Mouse (Mus musculus): ENCODE results near the gene Yipf1. TPM values are rescaled to one million over a fixed set of nuclear protein-coding genes. Genes with fewer than 3 reads are reported as not detected.
"Not testable (repeated sequence)": the region's sequence is repeated elsewhere in the genome, so short reads cannot be mapped to it uniquely, and the experiment has no call there.

Gene Yipf1
- polyA plus RNA-seq, 1 experiment from 2014 or later: 38.8 TPM

- 0 out of 2 replicates have a peak, but pooled peaks cover 3% of the 10 kb centered on the region for H3K9me3 ChIP-seq
- H3K36me3 ChIP-seq (replicated peaks): peaks cover 5% of the 10 kb centered on the region; the same call in 1 of the 2 replicates
- H3K27ac ChIP-seq: no peak overlapping the region
- peaks cover 5% of the 10 kb centered on the region for H3K4me1 ChIP-seq
- 84% methylated on average over 8 of the region's 8 CpGs for WGBS
- no peak for DNase-seq (ENCODE audit: extremely low spot score, low spot score)
- H3K4me3 ChIP-seq: no peak overlapping the region
- H3K27me3 ChIP-seq (ENCODE audit: poor library complexity, severe bottlenecking): no peaks in the 10 kb centered on the region
Measured at GRCm38 (mm10) chr4:107336356-107336755, 22.2 kb downstream of the Yipf1 start.

- Histone ChIP-seq H3K27me3 (ENCODE audit: poor library complexity, severe bottlenecking) (no peaks in the 10 kb centered on the region), H3K4me1 (peaks cover 9% of the 10 kb centered on the region), H3K9me3 (0 out of 2 replicates have a peak, but pooled peaks cover 3% of the 10 kb centered on the region), H3K27ac (no peak overlapping the region), H3K36me3 (replicated peaks) (peaks cover 8% of the 10 kb centered on the region; the same call in 1 of the 2 replicates), H3K4me3 (no peak overlapping the region)
- WGBS: 91% methylated on average over 5 of the region's 5 CpGs
- DNase-seq (ENCODE audit: extremely low spot score, low spot score): no peak
Measured at GRCm38 (mm10) chr4:107337455-107337854, 23.3 kb downstream of the Yipf1 start.

- no peak for DNase-seq (ENCODE audit: extremely low spot score, low spot score)
- no peaks in the 10 kb centered on the region for H3K27me3 ChIP-seq (ENCODE audit: poor library complexity, severe bottlenecking)
- peaks cover 12% of the 10 kb centered on the region for H3K36me3 ChIP-seq (replicated peaks)
- H3K27ac ChIP-seq: no peak overlapping the region
- no peaks in the 10 kb centered on the region for H3K9me3 ChIP-seq
- H3K4me1 ChIP-seq: peaks cover 9% of the 10 kb centered on the region
- H3K4me3 ChIP-seq: no peak overlapping the region
- WGBS: 38% methylated on average over 5 of the region's 5 CpGs
Measured at GRCm38 (mm10) chr4:107341354-107341753, 27.2 kb downstream of the Yipf1 start.

DNA sequence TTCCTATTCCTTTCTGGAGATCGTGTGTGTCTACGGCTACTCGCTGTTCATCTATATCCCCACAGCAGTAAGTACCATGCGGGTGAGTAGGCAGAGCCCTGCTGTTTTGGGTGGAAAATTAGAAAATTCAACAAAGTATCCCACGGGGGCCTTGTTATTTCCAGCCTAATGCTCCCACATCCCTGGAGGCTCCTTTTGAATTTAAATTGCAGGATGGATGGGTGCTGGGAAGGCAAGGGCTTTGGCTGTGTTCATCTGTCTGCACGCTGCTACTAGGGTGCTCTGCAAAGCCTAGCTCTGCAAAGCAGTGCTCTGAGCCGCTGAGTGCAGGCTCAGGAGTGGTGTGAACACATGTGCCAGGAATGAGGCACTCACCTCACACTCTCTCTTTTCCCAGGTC, 30.4 kb downstream of the Yipf1 start:
- DNase-seq (ENCODE audit: extremely low spot score, low spot score): no peak
- H3K27me3 ChIP-seq (ENCODE audit: poor library complexity, severe bottlenecking): no peaks in the 10 kb centered on the region
- 79% methylated on average over 7 of the region's 7 CpGs for WGBS

DNA sequence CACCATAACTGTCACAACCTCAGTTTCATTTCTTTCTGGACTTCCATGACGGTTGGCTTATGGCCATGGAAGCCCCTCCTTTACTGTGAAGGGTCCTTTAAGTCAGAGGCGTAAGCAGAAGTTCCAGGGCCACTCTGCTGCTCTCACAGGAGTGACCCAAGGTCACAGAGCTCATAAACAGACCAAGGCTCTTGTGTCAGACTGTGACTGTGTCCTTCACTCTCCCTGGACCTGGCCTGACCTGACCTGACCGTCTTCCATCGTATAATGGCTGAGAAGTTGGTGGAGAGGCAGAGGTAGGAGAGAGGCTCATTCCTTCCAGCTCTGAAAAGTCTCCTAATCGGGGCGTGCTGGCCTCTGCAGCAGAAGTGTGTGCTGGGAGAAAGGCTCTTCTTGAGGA, 33.1 kb downstream of the Yipf1 start:
- WGBS: 86% methylated on average over 6 of the region's 6 CpGs
- Histone ChIP-seq H3K9me3 (no peaks in the 10 kb centered on the region), H3K36me3 (replicated peaks) (peaks cover 12% of the 10 kb centered on the region), H3K27ac (no peak overlapping the region), H3K27me3 (ENCODE audit: poor library complexity, severe bottlenecking) (no peaks in the 10 kb centered on the region), H3K4me3 (no peak overlapping the region), H3K4me1 (no peaks in the 10 kb centered on the region)
- DNase-seq (ENCODE audit: extremely low spot score, low spot score): no peak

More for the DNA sequence above, 30.4 kb downstream of the Yipf1 start:
- H3K4me1 ChIP-seq: peaks cover 9% of the 10 kb centered on the region
- peaks cover 14% of the 10 kb centered on the region for H3K36me3 ChIP-seq (replicated peaks)
- H3K27ac ChIP-seq: no peak overlapping the region
- H3K9me3 ChIP-seq: no peaks in the 10 kb centered on the region
- H3K4me3 ChIP-seq: no peak overlapping the region

DNA sequence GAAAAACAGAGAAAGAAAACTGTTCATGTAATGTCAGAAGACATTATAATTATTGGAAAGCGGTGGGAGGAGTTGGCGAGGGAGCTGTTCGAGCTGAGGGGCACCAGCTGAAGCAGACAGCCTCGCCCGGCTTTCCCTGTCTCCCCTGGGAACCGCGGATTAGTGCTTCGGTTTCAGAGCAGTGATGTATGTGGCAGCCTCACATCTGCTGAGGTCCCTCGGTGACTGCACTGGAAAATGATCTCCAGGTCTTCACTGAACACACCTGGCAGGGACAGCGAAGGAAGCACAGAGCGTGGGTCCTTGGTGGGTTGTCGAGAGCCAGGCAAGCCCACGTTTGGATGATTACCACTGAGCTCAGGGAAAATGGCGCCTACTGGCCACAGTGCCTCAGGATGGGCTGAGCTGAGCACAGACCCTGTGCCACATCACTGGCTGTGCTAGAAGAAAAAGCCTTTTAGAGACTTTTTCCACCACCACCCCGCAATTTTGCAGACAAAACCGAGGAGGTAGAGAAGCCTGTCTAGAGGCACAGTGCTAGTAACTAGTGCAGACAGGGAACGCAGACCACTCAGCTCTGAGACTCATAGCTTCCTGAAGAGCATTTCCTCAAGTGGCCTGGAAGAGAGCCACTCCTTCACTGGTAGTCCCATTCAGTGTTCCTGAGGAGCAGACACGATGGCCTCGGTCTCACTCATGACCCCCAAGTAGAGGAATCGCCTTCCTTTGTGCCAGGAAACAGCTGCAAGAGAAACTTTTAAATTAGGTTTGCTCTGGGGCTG, 34.6 kb downstream of the Yipf1 start:
- no peak for DNase-seq (ENCODE audit: extremely low spot score, low spot score)
- Histone ChIP-seq H3K27ac (no peak overlapping the region), H3K4me3 (no peak overlapping the region), H3K36me3 (replicated peaks) (peaks cover 10% of the 10 kb centered on the region), H3K27me3 (ENCODE audit: poor library complexity, severe bottlenecking) (no peaks in the 10 kb centered on the region), H3K9me3 (no peaks in the 10 kb centered on the region), H3K4me1 (no peaks in the 10 kb centered on the region)
- WGBS: 79% methylated on average over 20 of the region's 20 CpGs

- no peaks in the 10 kb centered on the region for H3K4me1 ChIP-seq
- WGBS: 76% methylated on average over 8 of the region's 8 CpGs
- H3K27ac ChIP-seq: no peak overlapping the region
- peak; percentile 27 for DNase-seq (ENCODE audit: extremely low spot score, low spot score)
- peaks cover 10% of the 10 kb centered on the region for H3K36me3 ChIP-seq (replicated peaks)
- no peaks in the 10 kb centered on the region for H3K27me3 ChIP-seq (ENCODE audit: poor library complexity, severe bottlenecking)
- no peaks in the 10 kb centered on the region for H3K9me3 ChIP-seq
- no peak overlapping the region for H3K4me3 ChIP-seq
Measured at GRCm38 (mm10) chr4:107349311-107350008, 35.3 kb downstream of the Yipf1 start.

- DNase-seq (ENCODE audit: extremely low spot score, low spot score): no peak
- Histone ChIP-seq H3K27me3 (ENCODE audit: poor library complexity, severe bottlenecking) (no peaks in the 10 kb centered on the region), H3K4me3 (no peak overlapping the region), H3K4me1 (no peaks in the 10 kb centered on the region), H3K9me3 (no peaks in the 10 kb centered on the region), H3K27ac (no peak overlapping the region), H3K36me3 (replicated peaks) (0 out of 2 replicates have a peak, but pooled peaks cover 3% of the 10 kb centered on the region)
Measured at GRCm38 (mm10) chr4:107351368-107351767, 37.2 kb downstream of the Yipf1 start.

DNA sequence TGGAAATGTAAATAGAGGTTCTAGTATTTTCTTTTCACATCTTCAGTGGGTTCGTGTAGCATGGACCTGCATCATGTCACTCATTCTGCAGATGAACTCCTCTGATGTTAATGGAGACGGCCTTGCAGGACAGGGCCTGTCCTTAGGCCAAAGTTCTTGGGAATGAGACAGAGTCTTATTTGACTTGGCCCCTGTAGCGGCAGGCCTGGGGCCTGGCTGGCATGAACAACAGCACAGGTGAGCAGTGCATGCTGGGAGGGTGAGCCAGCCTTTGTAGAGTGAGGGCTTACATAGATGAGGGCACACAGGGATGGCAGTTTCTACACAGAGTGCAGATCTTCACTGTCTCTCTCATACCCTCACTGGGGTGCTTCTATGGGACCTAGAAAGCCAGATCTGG, 39.4 kb downstream of the Yipf1 start:
- Histone ChIP-seq H3K4me3 (no peak overlapping the region), H3K27me3 (ENCODE audit: poor library complexity, severe bottlenecking) (no peaks in the 10 kb centered on the region), H3K9me3 (no peaks in the 10 kb centered on the region), H3K4me1 (no peaks in the 10 kb centered on the region), H3K27ac (no peak overlapping the region), H3K36me3 (replicated peaks) (no peaks in the 10 kb centered on the region)
- no peak for DNase-seq (ENCODE audit: extremely low spot score, low spot score)
- WGBS: 93% methylated on average over 3 of the region's 3 CpGs

- Histone ChIP-seq H3K4me3 (no peak overlapping the region), H3K27ac (no peak overlapping the region), H3K27me3 (ENCODE audit: poor library complexity, severe bottlenecking) (no peaks in the 10 kb centered on the region), H3K4me1 (no peaks in the 10 kb centered on the region), H3K36me3 (replicated peaks) (no peaks in the 10 kb centered on the region), H3K9me3 (no peaks in the 10 kb centered on the region)
- DNase-seq (ENCODE audit: extremely low spot score, low spot score): no peak
- 93% methylated on average over 5 of the region's 5 CpGs for WGBS
Measured at GRCm38 (mm10) chr4:107354126-107354525, 40.0 kb downstream of the Yipf1 start.

DNA sequence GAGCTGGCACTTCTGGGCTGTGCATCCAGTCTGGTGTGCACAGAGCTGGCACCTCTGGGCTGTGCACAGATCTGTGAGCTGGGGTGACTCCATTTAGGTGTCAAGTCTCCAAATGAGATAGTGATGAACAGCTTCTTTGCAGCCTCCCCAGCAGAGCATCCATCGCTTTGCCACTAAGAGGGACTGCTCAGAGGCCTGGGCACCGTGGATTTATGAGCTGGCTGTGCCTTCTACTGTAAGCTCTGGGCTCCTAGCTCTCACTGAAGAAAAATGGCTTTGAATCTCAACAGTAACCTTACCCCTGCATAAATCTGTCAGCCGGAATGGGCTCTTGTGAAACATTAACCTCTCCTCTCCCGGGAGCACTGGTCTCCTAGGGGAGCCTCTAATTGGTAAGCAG, 40.4 kb downstream of the Yipf1 start:
- Histone ChIP-seq H3K4me1 (no peaks in the 10 kb centered on the region), H3K4me3 (no peak overlapping the region), H3K36me3 (replicated peaks) (0 out of 2 replicates have a peak, but pooled peaks cover 2% of the 10 kb centered on the region), H3K9me3 (no peaks in the 10 kb centered on the region), H3K27ac (no peak overlapping the region), H3K27me3 (ENCODE audit: poor library complexity, severe bottlenecking) (no peaks in the 10 kb centered on the region)
- no peak for DNase-seq (ENCODE audit: extremely low spot score, low spot score)
- 75% methylated on average over 4 of the region's 4 CpGs for WGBS

GRCm38 (mm10) chr4:107357172-107357571, 43.0 kb downstream of the Yipf1 start:
- not testable (repeated sequence) for H3K36me3 ChIP-seq (replicated peaks); H3K9me3 ChIP-seq; H3K4me3 ChIP-seq; H3K27ac ChIP-seq; H3K27me3 ChIP-seq (ENCODE audit: poor library complexity, severe bottlenecking); H3K4me1 ChIP-seq; DNase-seq (ENCODE audit: extremely low spot score, low spot score)
- 88% methylated on average over 8 of the region's 8 CpGs for WGBS

DNA sequence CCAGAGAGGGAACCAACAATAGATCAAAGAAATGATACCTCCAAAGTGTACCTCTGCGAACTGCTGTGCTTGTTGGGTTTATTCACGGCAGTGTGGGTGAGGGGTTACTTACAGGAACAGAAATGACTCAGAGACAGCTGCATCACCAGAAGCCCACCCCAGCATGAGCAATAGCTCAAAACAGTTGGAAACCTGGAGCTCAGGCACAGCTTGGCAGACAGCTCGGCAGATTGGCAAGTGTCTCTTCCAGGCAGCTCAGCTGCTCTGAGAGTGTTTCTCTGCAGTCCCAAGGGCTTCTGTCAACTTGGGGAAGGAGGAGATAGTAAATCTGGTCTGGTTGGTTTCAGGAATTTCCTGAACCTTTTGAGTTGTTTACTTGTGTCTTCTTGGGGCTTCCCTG, 44.3 kb downstream of the Yipf1 start:
- Histone ChIP-seq H3K36me3 (replicated peaks) (0 out of 2 replicates have a peak, but pooled peaks cover 4% of the 10 kb centered on the region), H3K27ac (no peak overlapping the region), H3K4me3 (no peak overlapping the region), H3K27me3 (ENCODE audit: poor library complexity, severe bottlenecking) (no peaks in the 10 kb centered on the region), H3K4me1 (no peaks in the 10 kb centered on the region), H3K9me3 (no peaks in the 10 kb centered on the region)
- WGBS: 87% methylated on average over 3 of the region's 3 CpGs
- DNase-seq (ENCODE audit: extremely low spot score, low spot score): no peak
